Mouse (Mus musculus) frontal cortex, adult 2 months (tissue): ENCODE data around the gene 2810004N23Rik. TPM values are rescaled to one million over a fixed set of nuclear protein-coding genes. Genes with fewer than 3 reads are reported as not detected.
A peak's percentile ranks its signal among the peaks of the same experiment; 100 is the strongest.

Source experiments
- DNase-seq, 2 experiments: peaks; one replicate each; pipeline ENCODE4 v3.0.0; 2022; ENCODE audit warnings: low spot score in 1 of 2; ENCODE audit errors: extremely low spot score in 1 of 2
- polyA plus RNA-seq: library from polyadenylated mRNA; depleted of rRNA; stranded (reverse); fragments of >200 nt; gene quantifications from 2 replicates; pipeline ENCODE4 v1.2.3, GENCODE M21; 2012; rRNA removed

The 2810004N23Rik gene
- polyA plus RNA-seq, 1 experiment: 17.2 TPM

GRCm38 (mm10) chr8:124792708-124793107, 70.2 kb downstream of the 2810004N23Rik start, which contains the start of gene Trim67:
Trim67 (plus strand) TSS chr8:124793092.
- peak in 1 of 2 experiments; percentile 44 for DNase-seq

- peak in 1 of 2 experiments; percentile 63 for DNase-seq
Measured at GRCm38 (mm10) chr8:124792186-124792585, 70.7 kb downstream of the 2810004N23Rik start.

GRCm38 (mm10) chr8:124791751-124792150, 71.2 kb downstream of the 2810004N23Rik start:
- DNase-seq: no peak

GRCm38 (mm10) chr8:124790676-124791075, 72.2 kb downstream of the 2810004N23Rik start:
- DNase-seq: no peak

Other genes starting within 250 kb of the 2810004N23Rik start
- gene 2310022B05Rik, start 199.8 kb downstream of the 2810004N23Rik start, polyA plus RNA-seq: 61.8 and 62.4 TPM in 2 replicates
- gene Ttc13, start 141.1 kb downstream of the 2810004N23Rik start, polyA plus RNA-seq: 40.7 and 44.3 TPM in 2 replicates
- gene Arv1, start 141.0 kb downstream of the 2810004N23Rik start, polyA plus RNA-seq: 20.9 and 22.1 TPM in 2 replicates
- gene Fam89a, start 111.3 kb downstream of the 2810004N23Rik start, polyA plus RNA-seq: 1.6 and 1.7 TPM in 2 replicates
- 5.2 and 5.3 TPM in 2 replicates for gene Trim67, start 70.0 kb downstream of the 2810004N23Rik start, polyA plus RNA-seq
- gene Gnpat, start 87 bp downstream of the 2810004N23Rik start, polyA plus RNA-seq: 102 and 103 TPM in 2 replicates
- 15.0 and 17.3 TPM in 2 replicates for gene Exoc8, start 34.6 kb upstream of the 2810004N23Rik start, polyA plus RNA-seq
- 17.3 and 18.0 TPM in 2 replicates for gene Sprtn, start 34.8 kb upstream of the 2810004N23Rik start, polyA plus RNA-seq
- gene Egln1, start 86.2 kb upstream of the 2810004N23Rik start, polyA plus RNA-seq: 55.8 and 61.7 TPM in 2 replicates
- 196 and 206 TPM in 2 replicates for gene Tsnax, start 149.9 kb upstream of the 2810004N23Rik start, polyA plus RNA-seq
- 0.80 and 1.0 TPM in 2 replicates for gene Disc1, start 191.1 kb upstream of the 2810004N23Rik start, polyA plus RNA-seq